Comparison of ENCODE assay signal across 22 mouse cellular contexts in genomic region chr9:106342573-106342972, GRCm38 (mm10). TPM values are rescaled to one million over a fixed set of nuclear protein-coding genes. Genes with fewer than 3 reads are reported as not detected.
DNase-seq lines count a peak whose midpoint lies in the region; ATAC-seq and TF ChIP-seq lines count a peak whose summit lies in the region.
"Had no signal": no experiment of that assay in that cellular context is flagged by ENCODE, and none has a peak within 500 bp of the region (broad histone marks: within the 10 kb centered on the region; RNA-seq: fewer than 3 reads in every experiment).

No protein-coding gene starts in this region.

- ATAC-seq in forebrain, embryonic 15.5 days (replicated peaks): no peak
- no peak for ATAC-seq in embryonic facial prominence, embryonic 14.5 days (ENCODE audit: low read depth)

- H3K9ac ChIP-seq in forebrain, embryonic 15.5 days (replicated peaks): no peak overlapping the region
- no peak overlapping the region for H3K9ac ChIP-seq in embryonic facial prominence, embryonic 14.5 days (ENCODE audit: low read depth, low read length)
- H3K9ac ChIP-seq: heart, embryonic 15.5 days had no signal

- no peak overlapping the region for H3K4me2 ChIP-seq in forebrain, embryonic 15.5 days (replicated peaks)
- no peak overlapping the region for H3K4me2 ChIP-seq in embryonic facial prominence, embryonic 14.5 days (ENCODE audit: low read depth, low read length)
- H3K4me2 ChIP-seq: heart, embryonic 15.5 days; liver, embryonic 11.5 days had no signal

- peaks cover 76% of the 10 kb centered on the region for H3K4me1 ChIP-seq in forebrain, embryonic 10.5 days
- peaks cover 28% of the 10 kb centered on the region for H3K4me1 ChIP-seq in forebrain, embryonic 15.5 days
- H3K4me1 ChIP-seq in embryonic facial prominence, embryonic 14.5 days (ENCODE audit: control insufficient read depth, insufficient read depth, low read length): peaks cover 70% of the 10 kb centered on the region

- no peak for TF ChIP-seq CTCF in layer of hippocampus, adult 2 months (conservative IDR thresholded peaks at IDR 0.05)

- intact Hi-C loops in heart, postnatal 14 days (cut with DNase I): no loop called here

- DNase-seq in forebrain, embryonic 10.5 days (ENCODE audit: extremely low spot score, low spot score): no peak
- peak in 1 of 2 experiments; percentile 38 for DNase-seq in layer of hippocampus, adult 2 months (ENCODE audit: low spot score in 2 of 2)
- DNase-seq in layer of hippocampus, postnatal 25 days (ENCODE audit: extremely low spot score in 1 of 2, low spot score in 1 of 2): no peak
- no peak for DNase-seq in embryonic facial prominence, embryonic 14.5 days (ENCODE audit: low spot score)
- DNase-seq in heart, postnatal 14 days: no peak
- no peak for DNase-seq in layer of hippocampus, adult 9-10 months (ENCODE audit: low spot score)
- DNase-seq: adrenal gland, postnatal 10 days; cerebellum, adult 11 months; cerebellum, postnatal 10 days; gastrocnemius, postnatal 10 days; heart, adult 2 months; kidney, adult 18-20 months; kidney, postnatal 36 days; lung, adult 18-20 months; lung, postnatal 36 days; retina, postnatal 1 day; thymus, postnatal 14 days had no signal

- H3K36me3 ChIP-seq in forebrain, embryonic 10.5 days (replicated peaks): no peaks in the 10 kb centered on the region
- no peaks in the 10 kb centered on the region for H3K36me3 ChIP-seq in forebrain, embryonic 15.5 days
- no peaks in the 10 kb centered on the region for H3K36me3 ChIP-seq in embryonic facial prominence, embryonic 14.5 days (ENCODE audit: control insufficient read depth, insufficient read depth, low read length)
- H3K36me3 ChIP-seq in macrophage (ENCODE audit: inconsistent target): no peaks in the 10 kb centered on the region
- H3K36me3 ChIP-seq: heart, embryonic 15.5 days had no signal

- H3K79me2 ChIP-seq in macrophage (ENCODE audit: inconsistent target): no peaks in the 10 kb centered on the region

- no peaks in the 10 kb centered on the region for H3K27me3 ChIP-seq in forebrain, embryonic 10.5 days (ENCODE audit: poor library complexity, severe bottlenecking)
- H3K27me3 ChIP-seq in forebrain, embryonic 15.5 days: no peaks in the 10 kb centered on the region
- no peaks in the 10 kb centered on the region for H3K27me3 ChIP-seq in embryonic facial prominence, embryonic 14.5 days (replicated peaks; ENCODE audit: control insufficient read depth, insufficient read depth, low read length)
- H3K27me3 ChIP-seq: heart, embryonic 15.5 days had no signal

- WGBS in forebrain, embryonic 10.5 days: 94% methylated on average over 9 of the region's 9 CpGs
- 89% methylated on average over 9 of the region's 9 CpGs for WGBS in forebrain, embryonic 15.5 days
- WGBS in embryonic facial prominence, embryonic 14.5 days: 91% methylated on average over 9 of the region's 9 CpGs
- WGBS in macrophage (ENCODE audit: missing documents): 93% methylated on average over 8 of the region's 9 CpGs

- no peak overlapping the region for H3K4me3 ChIP-seq in forebrain, embryonic 10.5 days
- no peak overlapping the region for H3K4me3 ChIP-seq in forebrain, embryonic 15.5 days
- H3K4me3 ChIP-seq in layer of hippocampus, adult 2 months: no peak overlapping the region
- no peak overlapping the region for H3K4me3 ChIP-seq in embryonic facial prominence, embryonic 14.5 days (ENCODE audit: low read depth, low read length)
- H3K4me3 ChIP-seq in macrophage (ENCODE audit: inconsistent target): no peak overlapping the region
- H3K4me3 ChIP-seq: heart, adult 2 months; heart, embryonic 15.5 days had no signal

- no peaks in the 10 kb centered on the region for H3K9me3 ChIP-seq in forebrain, embryonic 10.5 days
- H3K9me3 ChIP-seq in forebrain, embryonic 15.5 days: no peaks in the 10 kb centered on the region
- no peaks in the 10 kb centered on the region for H3K9me3 ChIP-seq in embryonic facial prominence, embryonic 14.5 days (ENCODE audit: control insufficient read depth, low read length)
- H3K9me3 ChIP-seq: heart, embryonic 15.5 days had no signal

- peak overlapping the region; percentile 86 for H3K27ac ChIP-seq in forebrain, embryonic 10.5 days
- H3K27ac ChIP-seq in forebrain, embryonic 15.5 days (replicated peaks): no peak overlapping the region
- H3K27ac ChIP-seq in layer of hippocampus, adult 2 months: peak overlapping the region; percentile 74
- H3K27ac ChIP-seq in embryonic facial prominence, embryonic 14.5 days (replicated peaks; ENCODE audit: low read depth, low read length): peak overlapping the region; percentile 95; the same call in 1 of the 2 replicates
- peak overlapping the region; percentile 93 for H3K27ac ChIP-seq in macrophage
- H3K27ac ChIP-seq: heart, adult 2 months; heart, embryonic 15.5 days; stomach, postnatal 0 days had no signal

RNA-seq across cellular contexts. Expression of gene Dusp7, which starts 25.9 kb away (rescaled TPM):
- 17.6 and 18.9 TPM in 2 replicates for polyA plus RNA-seq in forebrain, embryonic 10.5 days (2016; fragmentation: Nextera tagmentation; extraction: Ambion mirVana)
- polyA plus RNA-seq in forebrain, embryonic 15.5 days (2015; fragmentation: Nextera tagmentation; extraction: Ambion mirVana): 9.2 and 10.4 TPM in 2 replicates
- total RNA-seq in layer of hippocampus, adult 2 months (2021): 10 to 100 TPM; 81.7 to 93.2 TPM
- 10 to 100 TPM; 82.4 to 91.1 TPM for total RNA-seq in layer of hippocampus, postnatal 25 days (2021)
- polyA plus RNA-seq in embryonic facial prominence, embryonic 14.5 days (2014; fragmentation: Nextera tagmentation; extraction: Ambion mirVana): 44.0 and 48.4 TPM in 2 replicates
- 10 to 100 TPM in 19 of 26 experiments, 1 to 10 TPM in 7; 4.1 to 46.7 (median 12.6) TPM for total RNA-seq in macrophage (2018; cell fraction: chromatin; rRNA removed)
- 10 to 100 TPM; 32.4 to 87.1 (median 54.1) TPM for total RNA-seq in macrophage (2018; cell fraction: cytosol; rRNA removed)
- 10 to 100 TPM; 16.5 to 77.6 (median 30.5) TPM for total RNA-seq in macrophage (2018; cell fraction: nucleus; rRNA removed)
- 58.0 to 112 TPM (median 63.3 TPM) in 3 replicates for polyA plus RNA-seq in macrophage (2018)
- 10 to 100 TPM; 53.2 to 53.9 TPM for total RNA-seq in heart, postnatal 14 days (2021)
